Mouse (Mus musculus) embryonic facial prominence, embryonic 12.5 days (tissue): ENCODE measurements around the gene Pax2. TPM values are rescaled to one million over a fixed set of nuclear protein-coding genes. Genes with fewer than 3 reads are reported as not detected.

Source experiments
- ATAC-seq: fragments of 200-750 bp; cut with Nextera tagmentation; 2 replicates; pipeline ENCODE4 v1.8.0; 2017; ENCODE audit not compliant: insufficient number of reproducible peaks, insufficient read depth, low FRiP score, low TSS enrichment
- H3K27ac ChIP-seq: fragments of 300-500 bp; sonication (generic); 2 replicates; pipeline ENCODE4 v1.5.1; 2016; ENCODE audit warnings: mild to moderate bottlenecking
- H3K27me3 ChIP-seq: fragments of 300-500 bp; sonication (generic); 2 replicates; pipeline ENCODE4 v1.6.1; 2016; ENCODE audit warnings: mild to moderate bottlenecking, moderate library complexity
- H3K36me3 ChIP-seq: fragments of 300-500 bp; sonication (generic); 2 replicates; pipeline ENCODE4 v1.6.1; 2016; ENCODE audit warnings: mild to moderate bottlenecking
- H3K4me1 ChIP-seq: fragments of 300-500 bp; sonication (generic); 2 replicates; pipeline ENCODE4 v1.6.1; 2016
- H3K4me2 ChIP-seq: fragments of 300-500 bp; sonication (generic); replicated peaks from 2 replicates; pipeline ENCODE4 v1.6.1; 2016; ENCODE audit warnings: mild to moderate bottlenecking, moderate library complexity
- H3K4me3 ChIP-seq: fragments of 300-500 bp; sonication (generic); 2 replicates; pipeline ENCODE4 v1.5.1; 2016; ENCODE audit warnings: mild to moderate bottlenecking
- H3K9ac ChIP-seq: fragments of 300-500 bp; sonication (generic); 2 replicates; pipeline ENCODE4 v1.6.1; 2016; ENCODE audit warnings: mild to moderate bottlenecking, moderate library complexity
- H3K9me3 ChIP-seq: fragments of 300-500 bp; sonication (generic); 2 replicates; pipeline ENCODE4 v1.6.1; 2016; ENCODE audit warnings: mild to moderate bottlenecking, moderate library complexity
- WGBS: fragments of 180-500 bp; shearing (Covaris S2); methylation state at CpG from one replicate; pipeline ENCODE4 v1.1.7; 2016; 5-methylcytosine and 5-hydroxymethylcytosine counted together
- polyA plus RNA-seq: library from polyadenylated mRNA; unstranded; fragments of >200 nt; fragmentation: Nextera tagmentation; extraction: Ambion mirVana; gene quantifications from 2 replicates; pipeline ENCODE4 v1.2.1, GENCODE M21; 2016

Pax2 gene
- polyA plus RNA-seq, 1 experiment from 2014 or later, result 0.95 TPM

DNA sequence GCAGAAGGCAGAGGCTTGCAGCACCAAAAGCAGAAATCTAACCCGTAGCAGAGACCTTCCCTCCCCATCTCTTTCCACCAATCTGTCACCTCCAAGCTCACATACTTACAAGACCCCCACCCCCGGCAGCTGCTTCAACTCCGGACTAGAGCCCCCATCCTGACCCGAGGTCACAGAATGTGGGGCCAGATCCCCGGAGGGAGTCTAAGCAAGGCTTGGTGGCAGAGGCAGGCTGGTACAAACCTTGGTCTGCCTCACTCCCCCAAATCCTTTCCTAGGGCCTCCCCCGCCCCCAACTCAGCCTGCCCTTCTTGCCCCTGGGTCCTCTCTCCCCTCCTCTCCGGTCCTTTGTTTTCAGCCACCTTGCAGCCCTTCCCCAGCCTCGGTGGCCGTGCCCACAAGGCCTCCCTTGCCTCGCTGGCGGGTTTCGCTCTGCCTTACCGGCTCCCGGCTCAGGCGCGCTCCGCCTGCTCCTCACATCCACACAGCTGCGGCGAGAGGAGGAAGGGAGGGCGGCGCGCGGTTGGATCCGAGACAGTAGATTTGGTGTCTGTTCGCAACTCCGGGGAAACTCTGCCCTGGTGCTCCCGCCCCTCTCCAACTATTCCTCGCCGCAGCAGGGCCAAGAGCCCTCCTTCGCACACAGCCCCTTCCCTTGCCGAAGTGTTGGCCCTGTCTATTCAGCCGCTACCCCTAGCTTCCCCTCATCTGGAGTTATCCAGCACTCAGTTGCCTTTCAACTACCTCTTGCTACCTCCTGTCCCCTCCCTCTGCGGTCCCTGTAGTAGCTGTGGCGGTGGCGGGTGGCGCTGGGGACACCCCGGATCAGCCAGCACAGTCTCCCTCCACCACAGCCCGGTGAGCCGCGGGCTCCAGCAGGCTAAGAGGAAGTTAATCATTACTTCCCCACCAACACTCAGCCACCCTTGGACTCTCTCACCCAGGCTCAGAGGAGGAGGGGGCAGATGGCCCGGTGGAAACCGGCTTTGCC, 5.5 kb upstream of the Pax2 start:
- Histone ChIP-seq H3K9me3 (no peaks in the 10 kb centered on the region), H3K27me3 (peaks cover 98% of the 10 kb centered on the region), H3K4me3 (peak overlapping the region; percentile 7; the same call in 1 of the 2 replicates), H3K9ac (no peak overlapping the region), H3K4me1 (peaks cover 14% of the 10 kb centered on the region), H3K36me3 (no peaks in the 10 kb centered on the region), H3K4me2 (peak overlapping the region; percentile 29; the same call in 1 of the 2 replicates), H3K27ac (no peak overlapping the region)
- no peak for ATAC-seq
- under 1% methylated on average over 42 of the region's 42 CpGs for WGBS

DNA sequence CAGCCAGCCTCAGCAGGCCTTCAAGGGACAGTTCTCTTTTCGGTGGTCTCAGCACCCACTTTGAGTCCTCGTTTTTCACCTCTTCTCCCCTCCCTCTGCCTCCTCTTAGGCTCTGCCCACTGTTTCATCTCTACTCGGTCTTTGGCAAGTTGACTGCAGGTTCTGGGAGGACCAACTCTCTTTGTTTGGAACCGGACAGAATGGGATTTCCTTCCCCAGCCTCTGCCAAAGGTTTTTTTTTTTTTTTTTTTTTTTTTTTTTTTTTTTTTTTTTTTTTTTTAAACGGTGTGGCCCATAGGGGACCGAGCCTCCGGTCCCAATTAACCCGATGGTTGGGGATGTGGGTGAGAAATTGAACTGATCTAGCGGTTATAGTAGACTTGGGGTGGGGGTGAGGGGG, 4.8 kb upstream of the Pax2 start:
- H3K36me3 ChIP-seq, result no peaks in the 10 kb centered on the region
- H3K4me1 ChIP-seq, result peaks cover 19% of the 10 kb centered on the region
- no peak overlapping the region for H3K27ac ChIP-seq
- ATAC-seq, result no peak
- no peak overlapping the region for H3K9ac ChIP-seq
- peaks cover 98% of the 10 kb centered on the region for H3K27me3 ChIP-seq
- H3K4me2 ChIP-seq, result peak overlapping the region; percentile 29; the same call in 1 of the 2 replicates
- H3K4me3 ChIP-seq, result no peak overlapping the region
- H3K9me3 ChIP-seq, result no peaks in the 10 kb centered on the region
- WGBS, result 0% methylated on average over 9 of the region's 9 CpGs

DNA sequence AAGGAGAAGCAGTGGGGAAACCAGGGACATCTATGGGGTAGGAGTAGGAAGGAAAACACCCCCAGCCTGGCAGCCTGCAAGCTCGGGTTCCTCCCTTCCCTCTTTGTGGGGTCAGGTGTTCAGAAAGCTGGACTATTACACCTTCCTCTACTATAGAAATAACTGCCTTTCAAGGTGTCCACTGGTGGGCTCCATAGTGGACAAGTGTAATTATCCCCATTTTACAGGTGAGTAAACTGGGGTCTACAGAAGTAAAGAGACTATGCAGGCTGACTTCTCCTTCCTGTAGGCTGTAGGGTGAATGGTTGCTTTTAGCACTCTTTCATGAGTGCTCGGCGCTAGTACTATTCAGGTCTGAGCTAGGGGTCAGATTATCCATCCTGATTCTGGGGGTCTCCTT, 4.3 kb upstream of the Pax2 start:
- Histone ChIP-seq H3K36me3 (no peaks in the 10 kb centered on the region), H3K4me1 (peaks cover 20% of the 10 kb centered on the region), H3K27ac (no peak overlapping the region), H3K9me3 (no peaks in the 10 kb centered on the region), H3K9ac (no peak overlapping the region), H3K27me3 (peaks cover 98% of the 10 kb centered on the region), H3K4me3 (no peak overlapping the region), H3K4me2 (no peak overlapping the region)
- no peak for ATAC-seq
- 1% methylated on average over 3 of the region's 3 CpGs for WGBS

DNA sequence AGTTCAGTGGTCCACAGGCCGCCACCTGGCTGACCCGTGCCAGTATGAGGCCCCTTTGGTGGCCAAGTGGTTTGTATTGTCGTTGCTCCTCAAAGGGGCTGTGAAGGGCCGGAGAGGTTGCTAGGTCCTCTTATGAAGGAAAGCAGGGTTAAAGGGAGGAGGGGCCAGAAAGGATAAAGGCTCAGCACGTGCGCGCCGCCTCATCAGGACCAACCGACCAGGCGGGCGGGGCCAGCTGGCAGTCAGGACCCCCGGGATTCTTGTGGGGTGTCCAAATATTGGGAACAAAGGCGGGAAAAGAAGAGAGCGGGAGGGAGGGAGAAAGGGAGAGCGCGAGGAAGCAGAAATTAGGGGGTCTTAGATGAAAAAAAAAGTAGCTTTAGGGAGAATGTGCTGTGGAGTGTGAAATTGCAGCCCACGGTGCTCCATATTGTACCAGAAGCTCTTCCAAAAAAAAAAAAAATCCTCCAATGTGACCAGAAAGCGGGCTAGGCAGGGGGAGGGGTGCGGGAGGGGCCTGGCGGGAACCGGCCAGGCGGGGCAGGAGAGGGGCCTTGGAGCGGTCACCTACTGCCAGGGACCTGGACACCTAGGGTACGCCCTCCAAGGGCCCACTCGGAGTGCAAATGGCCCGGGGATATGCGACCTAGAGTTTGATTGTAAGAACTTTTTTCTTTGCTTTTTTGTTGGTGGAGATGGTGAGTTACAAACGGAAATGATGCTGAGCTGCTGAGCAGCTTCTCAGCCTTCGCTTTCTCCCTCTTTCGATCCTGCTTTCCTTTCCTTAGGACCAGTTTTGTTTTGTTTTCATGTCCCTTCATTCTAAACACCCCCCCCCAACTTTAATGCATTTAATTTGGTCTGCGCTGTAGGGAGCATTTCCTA, 3.5 kb upstream of the Pax2 start:
- WGBS, result 1% methylated on average over 31 of the region's 31 CpGs
- no peaks in the 10 kb centered on the region for H3K9me3 ChIP-seq
- H3K4me2 ChIP-seq, result no peak overlapping the region
- peaks cover 23% of the 10 kb centered on the region for H3K4me1 ChIP-seq
- H3K27ac ChIP-seq, result no peak overlapping the region
- peaks cover 99% of the 10 kb centered on the region for H3K27me3 ChIP-seq
- no peak overlapping the region for H3K4me3 ChIP-seq
- H3K36me3 ChIP-seq, result no peaks in the 10 kb centered on the region
- ATAC-seq, result no peak
- no peak overlapping the region for H3K9ac ChIP-seq

DNA sequence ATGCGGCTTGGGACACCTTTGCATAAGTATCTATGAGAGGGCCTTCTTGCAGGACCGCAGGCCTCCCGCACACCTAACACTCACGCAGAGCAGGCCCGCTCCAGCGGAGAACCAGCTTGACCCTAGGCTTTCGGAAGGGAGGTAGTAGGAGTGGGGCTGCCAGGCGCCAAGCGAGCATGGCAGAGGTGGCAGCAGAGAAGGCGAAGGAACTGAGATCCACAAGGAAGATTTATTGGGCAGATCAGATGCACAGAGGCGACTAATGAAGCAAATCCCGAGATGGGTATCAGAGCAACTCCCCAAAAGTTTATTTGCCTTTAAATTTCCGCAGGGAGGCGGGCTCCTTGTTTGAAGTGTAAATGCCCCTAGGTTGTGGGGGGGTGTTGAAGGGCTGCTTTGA, 2.5 kb upstream of the Pax2 start:
- 2% methylated on average over 14 of the region's 14 CpGs for WGBS
- no peak overlapping the region for H3K27ac ChIP-seq
- no peak overlapping the region for H3K4me2 ChIP-seq
- no peaks in the 10 kb centered on the region for H3K36me3 ChIP-seq
- H3K27me3 ChIP-seq, result peaks cover 97% of the 10 kb centered on the region
- H3K9me3 ChIP-seq, result no peaks in the 10 kb centered on the region
- peaks cover 24% of the 10 kb centered on the region for H3K4me1 ChIP-seq
- H3K4me3 ChIP-seq, result no peak overlapping the region
- no peak overlapping the region for H3K9ac ChIP-seq
- ATAC-seq, result no peak

DNA sequence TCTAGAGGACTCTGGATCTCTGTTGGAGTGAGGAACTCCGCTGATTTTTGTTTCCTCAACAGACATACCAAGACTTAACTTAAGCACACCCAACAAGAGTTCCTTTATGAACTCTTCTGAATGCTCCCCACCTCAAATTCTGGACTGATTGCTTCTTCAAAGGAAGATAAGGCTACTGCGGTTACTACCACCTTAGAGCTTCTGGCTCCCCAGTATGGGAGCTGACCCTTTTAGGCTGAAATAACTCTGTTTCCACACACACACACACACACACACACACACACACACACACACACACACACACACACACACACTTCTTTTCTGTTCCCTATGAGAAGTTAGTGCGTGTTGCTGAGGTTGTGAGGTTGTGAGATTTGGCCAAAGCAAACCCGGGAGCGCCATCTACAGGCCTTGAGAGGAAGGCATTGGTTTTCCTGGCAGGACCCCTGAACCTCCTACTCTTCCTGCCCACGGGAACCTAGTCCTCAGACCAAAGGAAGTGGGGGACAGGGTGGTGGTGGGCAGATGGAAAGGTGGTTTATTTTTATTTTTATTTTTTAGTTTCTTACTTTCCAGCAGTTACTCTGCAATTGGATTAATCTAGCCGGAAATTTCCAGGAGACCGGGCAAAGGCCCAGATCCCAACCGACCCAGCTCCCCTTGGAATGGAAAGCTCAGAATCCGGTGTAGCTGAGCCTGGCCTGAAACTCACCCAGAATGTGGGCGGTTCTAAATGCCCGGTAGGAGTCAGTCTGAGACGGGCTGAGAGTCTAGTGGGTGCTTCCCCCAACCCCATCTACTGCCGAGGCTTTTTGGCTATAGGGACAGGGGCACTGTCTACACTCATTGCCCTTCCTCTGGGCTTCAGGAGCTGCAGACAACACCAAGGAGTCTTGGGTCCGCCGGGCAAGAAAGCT, 1.1 kb upstream of the Pax2 start:
- H3K27ac ChIP-seq, result no peak overlapping the region
- H3K4me3 ChIP-seq, result no peak overlapping the region
- H3K9me3 ChIP-seq, result no peaks in the 10 kb centered on the region
- peaks cover 95% of the 10 kb centered on the region for H3K27me3 ChIP-seq
- peaks cover 24% of the 10 kb centered on the region for H3K4me1 ChIP-seq
- H3K36me3 ChIP-seq, result no peaks in the 10 kb centered on the region
- H3K9ac ChIP-seq, result no peak overlapping the region
- ATAC-seq, result no peak
- WGBS, result 2% methylated on average over 16 of the region's 16 CpGs
- no peak overlapping the region; the same call in 1 of the 2 replicates for H3K4me2 ChIP-seq

DNA sequence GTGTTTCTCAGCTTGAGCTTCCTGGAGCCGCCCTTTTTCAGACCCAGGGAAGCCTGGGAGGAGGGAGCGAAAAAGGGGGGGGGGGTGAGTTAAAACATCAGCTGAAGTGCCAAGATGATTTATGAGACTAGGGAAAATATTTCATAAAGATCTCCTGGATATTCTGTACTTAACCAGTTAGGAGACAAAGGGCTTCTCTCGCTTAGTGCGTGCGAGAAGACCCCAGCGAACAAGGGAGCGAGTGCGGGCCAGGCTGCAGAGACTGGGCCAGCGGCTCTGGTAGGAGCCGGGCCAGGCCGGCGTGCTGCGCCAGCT, 510 bp upstream of the Pax2 start:
- H3K9ac ChIP-seq, result no peak overlapping the region
- peaks cover 22% of the 10 kb centered on the region for H3K4me1 ChIP-seq
- no peaks in the 10 kb centered on the region for H3K9me3 ChIP-seq
- no peak overlapping the region for H3K27ac ChIP-seq
- H3K4me2 ChIP-seq, result peak overlapping the region; percentile 62
- peak overlapping the region; percentile 36 for H3K4me3 ChIP-seq
- peaks cover 93% of the 10 kb centered on the region for H3K27me3 ChIP-seq
- no peak for ATAC-seq
- 0% methylated on average over 13 of the region's 13 CpGs for WGBS
- no peaks in the 10 kb centered on the region for H3K36me3 ChIP-seq

DNA sequence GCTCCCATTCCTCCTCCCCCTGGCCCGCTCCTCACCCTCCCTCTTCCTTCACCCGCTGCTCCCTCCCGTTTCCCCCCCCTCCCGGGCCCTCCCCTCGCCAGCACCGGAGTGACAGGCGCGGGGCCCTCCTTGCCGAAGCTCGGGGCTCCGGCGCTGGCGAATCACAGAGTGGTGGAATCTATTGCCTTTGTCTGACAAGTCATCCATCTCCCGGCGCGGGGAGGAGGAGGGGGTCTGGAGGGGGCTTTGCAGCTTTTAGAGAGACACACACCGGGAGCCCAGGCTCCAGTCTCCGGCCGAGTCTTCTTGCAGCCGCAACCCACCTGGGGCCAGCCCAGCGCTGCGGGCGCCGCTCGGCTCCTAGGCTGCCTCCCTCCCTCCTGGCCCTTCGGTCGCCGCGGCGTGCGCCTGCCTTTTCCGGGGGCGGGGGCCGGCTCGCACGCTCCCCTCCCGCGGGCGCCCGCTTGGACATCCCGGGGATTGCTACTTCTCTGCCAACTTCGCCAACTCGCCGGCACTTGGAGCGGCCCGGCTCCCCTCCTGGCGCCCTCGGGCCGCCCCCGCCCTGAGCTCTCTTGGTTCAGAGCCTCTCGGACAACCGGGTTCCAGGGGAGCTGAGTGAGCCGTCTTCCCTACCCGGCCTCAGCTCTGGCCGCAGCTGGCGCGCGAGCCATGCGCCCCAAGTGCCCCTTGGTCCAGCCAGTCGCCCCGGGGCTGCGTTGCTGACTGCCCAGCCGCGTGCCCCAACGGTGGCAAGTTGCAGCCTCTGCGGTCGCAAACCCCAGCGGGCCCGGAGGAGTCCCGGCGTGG, 781 bp downstream of the Pax2 start:
- H3K27me3 ChIP-seq, result peaks cover 93% of the 10 kb centered on the region
- ATAC-seq, result no peak
- WGBS, result under 1% methylated on average over 70 of the region's 71 CpGs
- no peaks in the 10 kb centered on the region for H3K9me3 ChIP-seq
- peak overlapping the region; percentile 24; the same call in 1 of the 2 replicates for H3K9ac ChIP-seq
- peak overlapping the region; percentile 62 for H3K4me2 ChIP-seq
- no peak overlapping the region for H3K27ac ChIP-seq
- H3K36me3 ChIP-seq, result no peaks in the 10 kb centered on the region
- H3K4me3 ChIP-seq, result peak overlapping the region; percentile 36
- H3K4me1 ChIP-seq, result peaks cover 17% of the 10 kb centered on the region

DNA sequence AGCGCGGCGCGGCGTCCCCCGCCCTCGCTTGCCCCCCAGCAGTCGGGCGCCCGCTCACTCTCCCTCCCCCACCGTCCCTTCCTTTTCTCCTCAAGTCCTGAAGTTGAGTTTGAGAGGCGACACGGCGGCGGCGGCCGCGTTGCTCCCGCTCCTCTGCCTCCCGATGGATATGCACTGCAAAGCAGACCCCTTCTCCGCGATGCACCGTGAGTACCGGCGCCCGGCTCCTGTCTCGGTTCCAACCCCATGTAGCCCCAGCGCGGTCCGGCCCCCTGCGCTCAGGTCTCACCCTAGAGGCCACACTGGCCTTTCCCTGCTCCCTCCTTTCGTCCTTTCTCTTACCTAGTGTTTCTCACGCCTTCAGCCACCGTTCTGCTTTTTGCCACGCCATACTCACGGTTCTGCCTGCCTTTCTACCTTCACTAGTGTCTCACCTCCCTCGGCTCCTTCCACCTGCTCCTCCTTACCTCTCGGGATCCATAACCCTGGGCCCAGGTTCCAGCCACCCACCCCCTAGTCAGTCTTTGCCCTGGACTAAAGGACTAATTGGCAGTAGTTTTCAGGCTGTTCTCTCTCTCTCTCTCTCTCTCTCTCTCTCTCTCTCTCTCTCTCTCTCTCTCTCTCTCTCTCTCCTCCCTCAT, 1.5 kb downstream of the Pax2 start:
- Histone ChIP-seq H3K27ac (no peak overlapping the region), H3K9me3 (no peaks in the 10 kb centered on the region), H3K36me3 (no peaks in the 10 kb centered on the region), H3K9ac (peak overlapping the region; percentile 24; the same call in 1 of the 2 replicates), H3K27me3 (peaks cover 93% of the 10 kb centered on the region), H3K4me3 (peak overlapping the region; percentile 36), H3K4me1 (peaks cover 17% of the 10 kb centered on the region), H3K4me2 (peak overlapping the region; percentile 62)
- WGBS, result 1% methylated on average over 38 of the region's 38 CpGs
- no peak for ATAC-seq

DNA sequence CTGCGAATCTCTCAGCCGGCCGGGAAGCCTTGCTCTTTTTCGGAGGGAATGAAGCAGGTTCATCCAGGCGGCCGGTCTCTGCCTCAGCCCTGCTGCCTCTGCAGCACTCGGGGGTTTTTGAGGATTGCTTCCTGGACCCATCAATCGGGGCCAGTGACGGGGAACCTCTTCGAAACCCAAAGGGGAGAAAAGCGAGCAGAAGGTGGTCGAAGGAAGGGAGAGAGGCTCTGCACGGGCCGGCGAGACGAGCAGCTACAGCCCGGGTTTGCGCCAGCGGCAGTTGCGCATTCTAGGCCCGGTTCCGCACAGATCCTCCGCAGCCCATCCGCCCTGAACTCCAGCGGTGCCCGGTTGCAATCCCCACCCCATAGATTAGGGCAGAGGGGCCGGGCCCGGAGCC, 3.0 kb downstream of the Pax2 start:
- Histone ChIP-seq H3K9ac (no peak overlapping the region), H3K4me1 (peaks cover 17% of the 10 kb centered on the region), H3K27ac (no peak overlapping the region), H3K9me3 (no peaks in the 10 kb centered on the region), H3K4me3 (peak overlapping the region; percentile 17; the same call in 1 of the 2 replicates), H3K27me3 (peaks cover 94% of the 10 kb centered on the region), H3K36me3 (no peaks in the 10 kb centered on the region), H3K4me2 (0 out of 2 replicates have a peak overlapping the region, but pooled peaks have one; percentile 4)
- ATAC-seq, result no peak
- under 1% methylated on average over 28 of the region's 28 CpGs for WGBS
